Mouse (Mus musculus): ENCODE data around the gene H2al1k. TPM values are rescaled to one million over a fixed set of nuclear protein-coding genes. Genes with fewer than 3 reads are reported as not detected.
"Not testable (repeated sequence)": the region's sequence is repeated elsewhere in the genome, so short reads cannot be mapped to it uniquely, and the experiment has no call there.

The H2al1k gene
- not detected in 2 replicates for polyA plus RNA-seq (2012)

GRCm38 (mm10) chrX:9350327-9350726 is at the start of gene H2al1k:
H2al1k (plus strand) TSS chrX:9350627.
- not testable (repeated sequence) for H3K27me3 ChIP-seq (ENCODE audit: control insufficient read depth); H3K9me3 ChIP-seq (ENCODE audit: control insufficient read depth, low read length); H3K36me3 ChIP-seq (ENCODE audit: control insufficient read depth); H3K4me1 ChIP-seq (ENCODE audit: control insufficient read depth); H3K4me3 ChIP-seq (replicated peaks)

GRCm38 (mm10) chrX:9302791-9303190 is 47.6 kb upstream of the H2al1k start:
- peak overlapping the region; percentile 7 for H3K4me3 ChIP-seq (replicated peaks)
- H3K36me3 ChIP-seq (ENCODE audit: control insufficient read depth), result peaks cover 54% of the 10 kb centered on the region
- H3K9me3 ChIP-seq (ENCODE audit: control insufficient read depth, low read length), result no peaks in the 10 kb centered on the region
- TF ChIP-seq TAL1 (IDR thresholded peaks at IDR 0.05; ENCODE audit: low read length), result no peak
- TF ChIP-seq GATA1 (IDR thresholded peaks at IDR 0.05; ENCODE audit: low read length), result no peak
- no peaks in the 10 kb centered on the region for H3K27me3 ChIP-seq (ENCODE audit: control insufficient read depth)
- peaks cover 50% of the 10 kb centered on the region for H3K4me1 ChIP-seq (ENCODE audit: control insufficient read depth)

- peaks cover 61% of the 10 kb centered on the region for H3K36me3 ChIP-seq (ENCODE audit: control insufficient read depth)
- H3K27me3 ChIP-seq (ENCODE audit: control insufficient read depth), result no peaks in the 10 kb centered on the region
- no peaks in the 10 kb centered on the region for H3K9me3 ChIP-seq (ENCODE audit: control insufficient read depth, low read length)
- peaks cover 45% of the 10 kb centered on the region for H3K4me1 ChIP-seq (ENCODE audit: control insufficient read depth)
- TF ChIP-seq GATA1 (IDR thresholded peaks at IDR 0.05; ENCODE audit: low read length) (no peak), TAL1 (IDR thresholded peaks at IDR 0.05; ENCODE audit: low read length) (peak; percentile 37; the same call in 2 of the 3 replicates)
- no peak overlapping the region for H3K4me3 ChIP-seq (replicated peaks)
Measured at GRCm38 (mm10) chrX:9303455-9303854, 47.0 kb upstream of the H2al1k start.

GRCm38 (mm10) chrX:9316457-9316856 is 34.0 kb upstream of the H2al1k start:
- not testable (repeated sequence) for H3K9me3 ChIP-seq (ENCODE audit: control insufficient read depth, low read length); H3K27me3 ChIP-seq (ENCODE audit: control insufficient read depth); H3K4me3 ChIP-seq (replicated peaks)
- Histone ChIP-seq H3K4me1 (ENCODE audit: control insufficient read depth) (peaks cover 15% of the 10 kb centered on the region), H3K36me3 (ENCODE audit: control insufficient read depth) (peaks cover 50% of the 10 kb centered on the region)

DNA sequence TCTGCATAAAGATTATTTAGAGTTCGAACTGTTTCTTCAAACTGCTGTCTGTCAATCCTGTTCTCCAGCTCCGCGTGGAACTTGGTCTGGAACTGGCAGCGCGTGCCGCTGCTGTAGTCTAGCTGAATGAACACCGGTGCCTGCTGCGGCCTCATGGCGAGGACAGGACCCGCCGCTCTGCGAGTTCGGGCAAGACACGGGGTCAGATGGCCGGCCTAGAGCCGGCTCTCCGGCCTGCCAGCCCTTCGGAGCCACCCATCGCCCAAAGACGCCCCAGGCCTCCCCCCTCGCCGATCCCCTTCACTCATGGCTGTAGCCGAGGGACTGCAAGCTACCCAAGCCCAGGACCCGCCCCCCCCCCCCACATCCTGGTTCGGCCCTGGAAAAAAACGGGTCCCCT is 22.5 kb upstream of the H2al1k start:
- not testable (repeated sequence) for H3K9me3 ChIP-seq (ENCODE audit: control insufficient read depth, low read length); H3K36me3 ChIP-seq (ENCODE audit: control insufficient read depth); H3K4me1 ChIP-seq (ENCODE audit: control insufficient read depth); H3K4me3 ChIP-seq (replicated peaks); H3K27me3 ChIP-seq (ENCODE audit: control insufficient read depth)

DNA sequence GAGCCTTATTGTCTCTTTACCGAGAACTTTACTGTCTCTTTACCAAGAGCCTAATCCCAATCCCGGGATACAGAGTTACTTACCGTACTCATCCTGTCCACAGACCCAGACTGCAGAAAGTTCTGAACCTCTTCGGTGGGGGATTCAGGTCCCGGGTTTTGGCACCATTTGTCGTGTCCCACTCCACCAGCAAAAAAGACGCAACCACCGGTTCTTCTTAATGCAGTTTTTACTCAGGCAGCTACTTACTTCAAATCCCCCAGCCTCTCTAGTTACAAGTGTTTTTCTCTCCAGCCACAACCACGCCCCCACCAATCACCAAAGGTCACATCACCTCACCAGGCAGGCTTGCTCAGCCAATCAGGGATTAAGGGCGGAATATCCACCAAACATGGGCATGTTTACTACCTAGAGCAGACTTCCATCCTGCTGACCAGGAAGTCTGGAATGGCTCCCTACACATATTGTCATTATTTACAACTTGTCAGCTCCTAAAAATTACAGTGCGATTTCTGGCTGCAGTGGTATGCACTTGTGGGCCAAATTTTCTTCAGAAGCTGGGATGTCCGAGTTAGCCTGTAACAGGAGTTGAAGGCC is 18.0 kb upstream of the H2al1k start:
- H3K4me1 ChIP-seq (ENCODE audit: control insufficient read depth); H3K9me3 ChIP-seq (ENCODE audit: control insufficient read depth, low read length); H3K27me3 ChIP-seq (ENCODE audit: control insufficient read depth); H3K36me3 ChIP-seq (ENCODE audit: control insufficient read depth): not testable (repeated sequence)
- H3K4me3 ChIP-seq (replicated peaks), result peak overlapping the region; percentile 37

GRCm38 (mm10) chrX:9333035-9333434 is 17.4 kb upstream of the H2al1k start:
- not testable (repeated sequence) for H3K36me3 ChIP-seq (ENCODE audit: control insufficient read depth); H3K9me3 ChIP-seq (ENCODE audit: control insufficient read depth, low read length); H3K27me3 ChIP-seq (ENCODE audit: control insufficient read depth); H3K4me1 ChIP-seq (ENCODE audit: control insufficient read depth); H3K4me3 ChIP-seq (replicated peaks)

DNA sequence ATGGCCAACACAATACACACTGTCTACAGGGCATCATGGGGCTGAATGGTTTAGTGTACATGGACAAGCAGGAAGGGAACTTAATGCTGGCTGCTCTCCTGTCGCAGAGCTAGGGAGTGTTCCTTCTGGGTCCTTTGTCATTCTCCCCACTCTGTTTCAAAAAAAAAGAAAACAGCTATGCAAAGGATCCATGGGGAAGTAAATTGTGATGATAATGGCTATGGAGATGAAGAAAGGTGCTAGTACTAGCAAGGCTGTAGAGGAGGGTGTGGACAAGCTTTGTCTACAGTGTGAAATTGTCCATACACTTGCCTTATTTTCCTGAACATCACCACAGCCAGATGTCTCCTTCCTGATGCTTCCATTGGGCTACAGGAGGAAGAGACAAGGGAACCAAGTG is 15.4 kb upstream of the H2al1k start:
- not testable (repeated sequence) for H3K36me3 ChIP-seq (ENCODE audit: control insufficient read depth); H3K9me3 ChIP-seq (ENCODE audit: control insufficient read depth, low read length); H3K4me1 ChIP-seq (ENCODE audit: control insufficient read depth); H3K4me3 ChIP-seq (replicated peaks); H3K27me3 ChIP-seq (ENCODE audit: control insufficient read depth)

- not testable (repeated sequence) for H3K36me3 ChIP-seq (ENCODE audit: control insufficient read depth); H3K4me3 ChIP-seq (replicated peaks); H3K9me3 ChIP-seq (ENCODE audit: control insufficient read depth, low read length); H3K27me3 ChIP-seq (ENCODE audit: control insufficient read depth); H3K4me1 ChIP-seq (ENCODE audit: control insufficient read depth)
Measured at GRCm38 (mm10) chrX:9374012-9374411, 23.6 kb downstream of the H2al1k start.

DNA sequence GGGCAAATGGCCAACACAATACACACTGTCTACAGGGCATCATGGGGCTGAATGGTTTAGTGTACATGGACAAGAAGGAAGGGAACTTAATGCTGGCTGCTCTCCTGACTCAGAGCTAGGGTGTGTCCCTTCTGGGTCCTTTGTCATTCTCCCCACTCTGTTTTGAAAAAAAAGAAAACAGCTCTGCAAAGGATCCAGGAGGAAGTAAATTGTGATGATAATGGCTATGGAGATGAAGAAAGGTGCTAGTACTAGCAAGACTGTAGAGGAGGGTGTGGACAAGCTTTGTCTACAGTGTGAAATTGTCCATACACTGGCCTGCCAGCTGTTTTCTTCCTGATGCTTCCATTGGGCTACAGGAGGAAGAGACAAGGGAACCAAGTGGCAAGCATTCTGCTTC is 25.5 kb downstream of the H2al1k start:
- H3K4me1 ChIP-seq (ENCODE audit: control insufficient read depth); H3K9me3 ChIP-seq (ENCODE audit: control insufficient read depth, low read length); H3K27me3 ChIP-seq (ENCODE audit: control insufficient read depth); H3K36me3 ChIP-seq (ENCODE audit: control insufficient read depth); H3K4me3 ChIP-seq (replicated peaks): not testable (repeated sequence)

Other genes starting within 250 kb of the H2al1k start
- gene 4930402K13Rik, start 246.1 kb upstream of the H2al1k start, polyA plus RNA-seq (2012), result not detected in 2 replicates
- not detected in 2 replicates for gene Lancl3, start 150.7 kb upstream of the H2al1k start, polyA plus RNA-seq (2012)
- 0.08 and 0.10 TPM in 2 replicates for gene Gm14862, start 93.7 kb upstream of the H2al1k start, polyA plus RNA-seq (2012)
- gene Xk, start 77.9 kb upstream of the H2al1k start, polyA plus RNA-seq (2012), result 1.8 and 2.3 TPM in 2 replicates
- gene H2al1m, start 66.9 kb upstream of the H2al1k start, polyA plus RNA-seq (2012), result 0.25 and 0.67 TPM in 2 replicates
- gene Cybb, start 137.1 kb downstream of the H2al1k start, polyA plus RNA-seq (2012), result not detected in 2 replicates
- gene H2al1o, start 221.8 kb downstream of the H2al1k start, polyA plus RNA-seq (2012), result not detected in 2 replicates

Data from erythroblast, embryonic 14.5 days (primary cell).